13 mouse cellular contexts compared by ENCODE assay signal in the genomic region with DNA sequence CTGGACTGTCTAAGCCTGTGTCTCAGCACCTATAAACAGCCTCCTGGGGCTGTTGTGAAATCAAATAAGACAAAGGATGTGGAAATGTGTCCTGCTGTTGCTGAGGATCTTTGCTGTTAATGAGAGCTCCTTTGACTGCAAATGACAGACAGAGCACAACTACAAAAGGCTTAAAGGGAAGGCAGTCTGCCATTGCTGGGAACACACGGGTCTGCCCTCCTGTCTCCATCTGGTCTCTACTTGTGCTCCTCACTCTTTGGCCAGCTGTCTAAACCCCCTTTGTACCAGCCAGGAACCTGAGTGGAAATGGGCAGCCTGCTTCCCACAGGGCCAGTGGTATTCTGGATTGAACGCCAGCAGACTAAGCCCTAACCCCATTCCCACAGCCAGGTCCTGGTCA. TPM values are rescaled to one million over a fixed set of nuclear protein-coding genes. Genes with fewer than 3 reads are reported as not detected.
DNase-seq lines count a peak whose midpoint lies in the region; ATAC-seq lines count a peak whose summit lies in the region.
"Had no signal": no experiment of that assay in that cellular context is flagged by ENCODE, and none has a peak within 500 bp of the region (broad histone marks: within the 10 kb centered on the region; RNA-seq: fewer than 3 reads in every experiment).

No protein-coding gene starts in this region.

- no peaks in the 10 kb centered on the region for H3K9me3 ChIP-seq in forebrain, embryonic 16.5 days (ENCODE audit: control insufficient read depth, low read length)
- no peaks in the 10 kb centered on the region for H3K9me3 ChIP-seq in midbrain, embryonic 12.5 days
- H3K9me3 ChIP-seq in heart, embryonic 11.5 days (replicated peaks; ENCODE audit: control insufficient read depth, low read length): no peaks in the 10 kb centered on the region
- H3K9me3 ChIP-seq: limb, embryonic 12.5 days had no signal

- no peak overlapping the region for H3K4me2 ChIP-seq in forebrain, embryonic 16.5 days (ENCODE audit: low read length)
- no peak overlapping the region for H3K4me2 ChIP-seq in midbrain, embryonic 12.5 days (replicated peaks)
- H3K4me2 ChIP-seq in heart, embryonic 11.5 days: no peak overlapping the region
- H3K4me2 ChIP-seq: limb, embryonic 12.5 days; lung, embryonic 14.5 days had no signal

- H3K27me3 ChIP-seq in forebrain, embryonic 16.5 days (replicated peaks; ENCODE audit: control insufficient read depth, insufficient read depth, low read length): no peaks in the 10 kb centered on the region
- H3K27me3 ChIP-seq in midbrain, embryonic 12.5 days: no peaks in the 10 kb centered on the region
- H3K27me3 ChIP-seq in heart, embryonic 11.5 days (ENCODE audit: control insufficient read depth, insufficient read depth, low read length): no peaks in the 10 kb centered on the region

- peaks cover 54% of the 10 kb centered on the region for H3K4me1 ChIP-seq in forebrain, embryonic 16.5 days (replicated peaks; ENCODE audit: control insufficient read depth, insufficient read depth, low read length)
- H3K4me1 ChIP-seq in midbrain, embryonic 12.5 days: peaks cover 71% of the 10 kb centered on the region
- no peaks in the 10 kb centered on the region for H3K4me1 ChIP-seq in heart, embryonic 11.5 days (ENCODE audit: control insufficient read depth, insufficient read depth, low read length)

- 19% methylated on average over 2 of the region's 2 CpGs for WGBS in forebrain, embryonic 16.5 days
- 34% methylated on average over 2 of the region's 2 CpGs for WGBS in midbrain, embryonic 12.5 days
- 73% methylated on average over 2 of the region's 2 CpGs for WGBS in heart, embryonic 11.5 days (ENCODE audit: insufficient replicate concordance)

- H3K27ac ChIP-seq in forebrain, embryonic 16.5 days (ENCODE audit: low read length): peak overlapping the region; percentile 79
- peak overlapping the region; percentile 74 for H3K27ac ChIP-seq in midbrain, embryonic 12.5 days (replicated peaks)
- no peak overlapping the region for H3K27ac ChIP-seq in heart, embryonic 11.5 days (ENCODE audit: low read depth, low read length)
- H3K27ac ChIP-seq: limb, embryonic 12.5 days had no signal

- peak; percentile 14 for DNase-seq in layer of hippocampus, adult 11-12 months (ENCODE audit: low spot score)
- no peak for DNase-seq in layer of hippocampus, adult 8-10 months (ENCODE audit: low spot score in 2 of 2)
- peak; percentile 65 for DNase-seq in brain, adult 2 months (ENCODE audit: low read depth, low spot score)
- DNase-seq in spleen, postnatal 14 days (ENCODE audit: low spot score in 2 of 2): no peak
- no peak for DNase-seq in right cerebral cortex, postnatal 10 days (ENCODE audit: low spot score in 2 of 2)
- DNase-seq: adrenal gland, postnatal 36 days; kidney, postnatal 14 days; lung, embryonic 14.5 days had no signal

- 0 out of 2 replicates have a peak overlapping the region, but pooled peaks have one; percentile 4 for H3K9ac ChIP-seq in forebrain, embryonic 16.5 days (replicated peaks; ENCODE audit: low read depth, low read length)
- H3K9ac ChIP-seq in midbrain, embryonic 12.5 days (replicated peaks): no peak overlapping the region
- H3K9ac ChIP-seq in heart, embryonic 11.5 days (ENCODE audit: low read depth, low read length): no peak overlapping the region
- H3K9ac ChIP-seq: limb, embryonic 12.5 days; lung, embryonic 14.5 days had no signal

- H3K4me3 ChIP-seq in forebrain, embryonic 16.5 days (replicated peaks; ENCODE audit: low read length): no peak overlapping the region
- H3K4me3 ChIP-seq in midbrain, embryonic 12.5 days: no peak overlapping the region
- no peak overlapping the region for H3K4me3 ChIP-seq in heart, embryonic 11.5 days (ENCODE audit: low read depth, low read length)
- H3K4me3 ChIP-seq: limb, embryonic 12.5 days had no signal

- no peaks in the 10 kb centered on the region for H3K36me3 ChIP-seq in forebrain, embryonic 16.5 days (ENCODE audit: control insufficient read depth, insufficient read depth)
- H3K36me3 ChIP-seq in midbrain, embryonic 12.5 days: no peaks in the 10 kb centered on the region
- H3K36me3 ChIP-seq in heart, embryonic 11.5 days (ENCODE audit: control insufficient read depth, insufficient read depth, low read length): no peaks in the 10 kb centered on the region
- H3K36me3 ChIP-seq: limb, embryonic 12.5 days had no signal

- peak; percentile 29; the same call in 1 of the 2 replicates for ATAC-seq in forebrain, embryonic 16.5 days
- no peak for ATAC-seq in midbrain, embryonic 12.5 days (ENCODE audit: low FRiP score, low read depth)
- no peak for ATAC-seq in heart, embryonic 11.5 days (replicated peaks; ENCODE audit: insufficient number of reproducible peaks, low FRiP score, low TSS enrichment)
- ATAC-seq: CD4-positive, CD25-positive, alpha-beta regulatory T cell, adult 4 months had no signal

RNA-seq across cellular contexts. Expression of a gene that starts 47.0 kb away (rescaled TPM):
- 100 to 1,000 TPM; 865 to 892 (median 878) TPM for total RNA-seq in layer of hippocampus, adult 8-10 months (2022)
- polyA plus RNA-seq in forebrain, embryonic 16.5 days (2015; fragmentation: Nextera tagmentation; extraction: Ambion mirVana): 31.8 and 34.3 TPM in 2 replicates
- polyA plus RNA-seq in midbrain, embryonic 12.5 days (2016; fragmentation: Nextera tagmentation; extraction: Ambion mirVana): 22.0 and 22.6 TPM in 2 replicates
- polyA plus RNA-seq in heart, embryonic 11.5 days (2014; fragmentation: Nextera tagmentation; extraction: Ambion mirVana): 2.1 and 3.0 TPM in 2 replicates
- polyA plus RNA-seq: CD4-positive, CD25-positive, alpha-beta regulatory T cell, adult 4 months had no signal

Comparison
In these comparisons a context has a peak if more than half of its experiments do, and no peak if none do; other contexts are left out.
1. DNase-seq: peak in layer of hippocampus, adult 11-12 months (single experiment) and brain, adult 2 months (single experiment); none in layer of hippocampus, adult 8-10 months (0 of 2), spleen, postnatal 14 days (0 of 2) and right cerebral cortex, postnatal 10 days (0 of 2).